Mouse (Mus musculus) testis, adult 2 months (tissue): ENCODE results near the gene Camta2.

Source experiments
- CTCF ChIP-seq: fragments of 200-500 bp; IDR thresholded peaks from 2 replicates; pipeline ENCODE4 v1.5.1; 2012; ENCODE audit warnings: low read depth, mild to moderate bottlenecking, inconsistent platforms, low read length, moderate library complexity; ENCODE audit not compliant: control insufficient read depth, insufficient read depth, insufficient replicate concordance
- POLR2A ChIP-seq: fragments of 200-500 bp; IDR thresholded peaks from 2 replicates; pipeline ENCODE4 v1.6.1; 2012; ENCODE audit warnings: low read depth, mild to moderate bottlenecking, inconsistent platforms, low read length, moderate library complexity; ENCODE audit not compliant: control insufficient read depth

GRCm38 (mm10) chr11:70701984-70702733 lies 14.3 kb upstream of the Camta2 start:
- no peak for TF ChIP-seq POLR2A
- TF ChIP-seq CTCF, result no peak
